Mouse (Mus musculus): ENCODE measurements at regions not wholly inside any gene's neighbourhood (a gene's known extent, or its start where the extent isn't known, plus 50 kb on each side); places are given as distances from the start of the nearest gene placed in this dataset.

GRCm38 (mm10) chr16:21274012-21274528 lies 69.5 kb downstream of the Ephb3 start:
- DNase-seq, result peak; percentile 67

- peak; percentile 38 for DNase-seq
Observed at GRCm38 (mm10) chr16:21277789-21278342, 73.3 kb downstream of the Ephb3 start.

- no peak for DNase-seq
Observed at GRCm38 (mm10) chr16:21278387-21278786, 73.8 kb downstream of the Ephb3 start.

DNA sequence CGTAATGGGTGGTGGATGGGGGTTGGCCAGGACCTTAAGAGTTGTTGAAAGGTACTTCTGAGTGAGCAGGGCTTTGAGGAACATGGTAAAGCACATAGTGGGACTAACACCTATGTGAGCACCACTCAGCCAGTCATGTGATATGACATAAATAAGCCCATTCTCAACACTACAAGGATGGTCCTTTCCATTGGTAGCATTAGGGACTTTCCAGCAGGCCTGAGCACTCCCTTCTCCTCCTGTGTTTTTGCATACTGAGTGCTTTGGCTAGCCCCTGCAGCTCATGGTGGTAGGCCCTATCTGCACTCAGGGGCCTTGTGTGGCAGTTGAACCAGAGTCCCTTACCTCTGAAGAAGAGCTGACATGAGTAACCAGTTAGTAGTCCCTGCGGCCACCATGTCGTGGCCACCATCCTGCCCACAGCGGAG lies 75.7 kb downstream of the Ephb3 start:
- no peak for DNase-seq

DNA sequence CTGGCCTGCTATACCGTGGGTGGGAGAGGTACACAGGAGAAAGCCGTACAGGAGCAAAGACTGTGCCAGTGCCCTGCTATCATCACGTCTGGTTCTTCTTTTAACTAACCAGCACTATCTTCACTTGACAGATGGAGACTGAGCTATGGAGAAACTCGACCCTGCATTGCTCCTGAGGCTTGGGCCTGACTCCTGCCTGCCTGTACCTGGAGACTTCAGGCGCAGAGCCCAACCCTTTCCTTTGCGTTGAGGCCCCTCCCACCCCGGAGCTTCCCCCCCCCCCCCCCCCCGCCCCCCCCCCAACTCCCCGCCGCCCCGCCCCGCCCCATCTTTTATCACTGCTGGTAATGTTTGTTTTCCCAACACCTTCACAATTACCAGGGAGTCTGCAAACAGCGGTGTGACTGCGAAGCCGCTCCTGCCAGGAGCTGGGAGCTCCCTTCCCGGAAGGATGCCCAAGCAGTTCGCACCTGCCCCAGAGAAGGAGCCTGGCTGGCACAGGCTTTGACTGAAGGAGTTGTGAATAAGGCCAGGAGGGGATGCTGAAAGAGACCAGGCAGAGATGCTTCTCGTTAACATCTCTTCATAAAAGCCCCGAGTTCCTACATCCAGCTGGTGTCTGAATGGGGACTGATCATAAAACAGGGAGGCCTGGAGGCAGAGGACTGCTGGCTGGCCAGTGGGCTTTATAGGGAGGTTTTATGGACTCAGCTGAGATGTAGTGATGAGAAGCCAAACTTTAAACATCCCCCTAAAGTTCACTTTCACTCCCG lies 77.6 kb downstream of the Ephb3 start:
- no peak for DNase-seq

DNA sequence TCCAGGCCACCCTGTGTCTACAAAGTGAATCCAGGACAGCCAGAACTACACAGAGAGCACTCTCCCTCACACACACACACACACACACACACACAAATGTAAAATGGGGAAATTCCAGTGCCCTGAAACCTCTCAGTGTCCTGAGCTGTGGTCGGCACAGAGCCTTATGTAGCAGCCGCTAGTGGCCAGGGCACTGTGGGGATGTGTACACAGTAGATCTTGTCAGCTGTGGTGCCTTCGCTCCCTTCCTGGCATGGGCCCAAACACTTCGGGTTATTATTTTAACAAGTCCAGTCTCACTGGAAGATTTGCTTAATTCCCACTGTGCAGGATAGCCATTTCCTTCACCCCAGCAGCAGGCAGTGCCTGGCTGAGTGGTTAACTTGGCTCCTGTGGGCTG lies 81.5 kb downstream of the Ephb3 start:
- no peak for DNase-seq

- DNase-seq, result no peak
Observed at GRCm38 (mm10) chr16:21289528-21289927, 85.0 kb downstream of the Ephb3 start.

GRCm38 (mm10) chr16:21293010-21293409 lies 88.5 kb downstream of the Ephb3 start:
- peak; percentile 31 for DNase-seq

- peak; percentile 38 for DNase-seq
Observed at GRCm38 (mm10) chr16:21293569-21293968, 89.0 kb downstream of the Ephb3 start.

DNA sequence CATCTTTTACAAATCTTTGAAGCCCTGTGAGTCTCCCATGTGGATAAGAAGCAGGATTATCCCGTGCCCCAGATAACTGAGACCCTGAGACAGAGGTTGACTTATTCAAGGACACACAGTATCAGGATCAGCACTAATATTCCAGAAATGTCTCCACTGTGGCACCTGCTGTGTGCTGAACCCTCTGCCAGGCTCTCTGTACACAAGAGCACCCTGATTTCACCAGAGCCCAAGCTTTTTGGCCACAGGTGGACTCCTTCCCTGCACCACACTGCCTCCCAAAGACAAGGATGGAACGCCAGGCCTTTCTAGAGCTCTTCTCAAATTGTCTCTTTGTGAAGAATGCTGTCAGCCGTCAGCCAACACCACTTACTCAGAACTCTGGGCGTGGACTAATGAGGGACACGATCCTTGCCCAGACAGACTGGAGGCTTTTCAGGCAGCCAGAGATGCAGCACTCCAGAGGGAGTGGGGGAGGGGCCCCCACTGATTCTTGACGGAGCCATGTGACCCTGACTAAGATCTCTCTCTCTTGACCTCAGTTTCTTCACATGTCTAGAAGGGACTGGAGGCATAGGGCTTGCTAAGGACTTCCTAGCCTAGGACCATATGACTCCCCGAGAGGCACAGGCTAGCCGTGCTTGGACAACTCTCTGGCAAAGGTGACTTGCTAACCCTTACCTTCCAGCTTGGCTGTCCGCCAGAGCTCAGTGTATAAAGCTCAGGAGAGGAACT lies 90.3 kb downstream of the Ephb3 start:
- DNase-seq, result peak; percentile 62

DNA sequence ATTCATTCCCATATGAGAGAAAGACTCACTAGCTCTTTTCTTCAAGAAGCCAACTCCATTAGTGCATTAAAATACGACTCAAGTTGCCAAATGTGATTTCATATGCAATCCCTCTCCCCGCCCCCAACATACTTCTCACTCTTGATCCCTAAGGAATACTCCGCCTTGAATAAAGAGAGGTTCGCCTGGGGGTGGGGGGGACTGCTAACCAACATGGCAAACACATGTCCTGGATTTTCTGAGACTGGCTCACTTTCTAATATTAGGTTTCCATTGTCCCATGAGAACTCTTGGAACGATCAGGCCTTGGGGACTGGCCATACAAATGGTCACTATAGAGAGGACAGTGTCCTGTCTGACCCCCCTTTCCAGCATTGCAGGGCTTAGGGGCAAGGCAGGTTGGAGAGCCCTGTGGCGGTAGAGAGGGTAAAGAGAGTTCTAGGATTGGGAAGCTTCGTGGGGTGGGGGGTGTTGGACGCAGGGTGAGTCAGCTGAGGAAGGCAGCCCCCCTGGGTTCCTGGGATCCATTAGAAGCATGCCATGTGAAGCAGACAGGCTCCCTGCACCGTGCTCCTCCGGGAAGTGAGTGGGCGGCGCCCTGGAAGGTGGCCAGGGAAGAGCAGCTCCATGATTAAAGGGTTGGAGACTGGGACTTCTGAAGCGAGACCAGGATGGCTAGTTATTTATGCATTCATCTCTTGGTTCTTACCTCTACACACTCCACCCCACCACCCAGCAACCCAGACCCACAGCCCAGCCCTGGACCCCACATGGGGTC lies 91.6 kb downstream of the Ephb3 start:
- DNase-seq, result no peak

DNA sequence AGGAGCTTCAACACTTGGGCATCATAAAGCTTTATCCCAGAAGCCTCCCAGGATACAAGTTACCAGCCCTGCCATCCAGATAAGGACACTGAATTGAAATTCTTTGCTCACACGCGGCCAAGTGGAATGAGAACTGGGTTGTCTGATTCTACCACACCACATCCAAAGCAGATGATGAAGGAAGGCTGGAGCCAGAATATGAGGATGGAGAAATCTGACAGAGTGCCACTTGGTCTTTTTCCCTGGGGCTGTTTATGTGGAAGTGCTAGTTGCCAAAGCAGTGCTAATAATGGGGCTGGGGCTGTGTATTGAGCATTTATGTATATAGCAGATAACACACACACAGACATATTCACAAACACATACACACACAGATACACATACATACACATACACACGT lies 92.2 kb downstream of the Ephb3 start:
- no peak for DNase-seq

GRCm38 (mm10) chr16:21298866-21299265 lies 94.3 kb downstream of the Ephb3 start:
- DNase-seq, result no peak

DNA sequence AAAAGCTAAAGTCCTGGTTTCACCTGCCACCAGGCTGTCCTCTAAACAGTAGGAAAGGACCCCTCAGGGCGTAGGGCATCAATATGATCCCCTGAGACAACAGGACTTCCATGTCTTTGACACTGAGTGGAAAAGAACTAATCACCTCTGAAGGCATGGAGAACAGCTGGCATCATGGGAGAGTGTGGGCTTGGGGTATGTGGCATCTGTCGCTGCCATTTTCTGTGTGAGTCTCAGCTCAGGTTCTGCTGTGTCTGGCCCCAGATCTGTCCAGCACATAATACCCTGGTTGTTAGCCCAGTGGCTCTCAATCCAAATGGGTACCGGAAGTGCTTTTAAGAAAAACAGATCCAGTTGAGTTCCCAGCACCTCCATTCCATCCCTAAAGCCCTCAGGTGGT lies 101.3 kb downstream of the Ephb3 start:
- no peak for DNase-seq

DNA sequence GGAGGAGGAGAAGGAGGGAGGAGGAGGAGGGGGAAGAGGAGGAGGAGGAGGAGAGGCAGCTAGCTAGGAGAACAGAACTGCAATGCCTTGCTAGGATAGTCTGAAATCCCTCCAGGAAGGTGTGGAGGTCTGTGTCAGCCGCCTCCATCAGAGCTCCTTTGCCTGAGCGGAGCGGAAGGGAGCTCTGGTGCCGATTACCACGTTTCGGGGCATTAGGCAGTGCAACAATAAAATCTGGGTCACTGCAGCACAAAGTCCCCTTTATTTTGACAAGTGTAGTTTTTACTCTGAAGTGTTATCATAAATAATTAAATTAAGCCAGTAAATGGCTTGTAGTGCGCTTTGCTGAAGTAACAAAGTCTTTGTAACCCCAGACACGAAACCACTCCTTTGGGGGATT lies 104.0 kb downstream of the Ephb3 start:
- peak; percentile 28 for DNase-seq

DNA sequence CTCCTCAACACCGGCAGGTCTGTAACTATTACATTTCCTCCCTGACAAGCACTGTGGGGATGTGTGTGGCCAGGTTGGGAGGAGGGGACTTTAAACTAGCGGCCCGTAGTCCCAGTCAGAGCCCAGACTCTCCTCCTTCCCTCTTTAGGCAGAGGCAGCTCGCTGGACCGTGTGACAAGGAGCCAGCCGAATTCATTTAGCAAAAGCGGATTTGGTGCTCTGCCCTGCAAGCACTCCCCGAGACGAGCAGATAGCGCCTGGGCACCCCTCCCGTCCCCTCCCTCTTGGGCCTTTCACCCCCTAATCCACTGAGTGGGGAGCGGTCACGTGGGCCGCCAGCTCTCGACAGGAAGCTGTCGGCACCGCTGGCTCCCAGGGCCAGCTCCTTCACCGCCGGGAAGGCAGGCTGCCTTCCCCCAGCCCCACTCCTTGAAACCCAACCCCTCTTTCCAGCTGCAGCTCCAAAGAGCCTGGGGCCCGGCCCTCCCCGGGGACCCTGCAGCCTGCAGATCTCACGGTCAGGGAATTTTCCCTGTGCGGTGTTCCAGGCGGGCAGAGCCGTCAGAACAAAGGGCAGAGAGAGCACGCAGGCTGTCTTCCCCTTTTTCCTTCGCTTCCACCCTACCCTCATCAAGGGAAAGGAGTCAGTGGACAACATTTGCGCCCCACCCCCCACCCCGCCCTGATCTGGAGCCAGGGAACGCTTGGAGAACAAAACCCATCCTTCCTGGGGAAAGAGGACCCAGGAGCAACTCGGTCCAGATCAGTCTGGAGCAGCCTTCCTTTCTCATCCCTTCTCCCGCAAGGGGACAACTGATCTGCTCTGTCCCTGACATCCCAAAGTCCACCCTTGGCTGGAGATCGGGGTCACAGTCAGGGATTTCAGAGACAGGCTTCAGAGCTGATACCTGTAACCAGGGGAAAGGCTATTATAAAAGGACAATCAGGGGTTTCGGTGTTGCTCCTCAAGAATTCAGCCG lies 106.4 kb downstream of the Ephb3 start:
- DNase-seq, result peak; percentile 91

DNA sequence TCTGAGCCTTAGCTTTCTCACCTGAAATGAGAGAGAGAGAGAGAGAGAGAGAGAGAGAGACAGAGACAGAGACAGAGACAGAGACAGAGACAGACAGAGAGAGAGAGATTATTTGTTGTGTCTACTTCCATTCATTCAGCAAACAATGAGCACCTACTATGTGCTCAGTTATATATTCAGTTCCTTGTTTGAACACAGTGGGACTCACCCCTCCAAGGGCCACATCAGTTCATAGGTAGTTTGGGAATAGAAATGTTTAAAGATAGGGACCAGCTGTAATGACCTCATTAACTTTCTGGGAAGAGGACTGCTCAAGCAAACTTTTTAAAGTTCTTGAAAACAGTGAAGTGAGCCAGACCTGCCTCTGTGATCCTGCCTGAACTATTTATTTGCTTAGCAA lies 107.2 kb downstream of the Ephb3 start:
- no peak for DNase-seq

DNA sequence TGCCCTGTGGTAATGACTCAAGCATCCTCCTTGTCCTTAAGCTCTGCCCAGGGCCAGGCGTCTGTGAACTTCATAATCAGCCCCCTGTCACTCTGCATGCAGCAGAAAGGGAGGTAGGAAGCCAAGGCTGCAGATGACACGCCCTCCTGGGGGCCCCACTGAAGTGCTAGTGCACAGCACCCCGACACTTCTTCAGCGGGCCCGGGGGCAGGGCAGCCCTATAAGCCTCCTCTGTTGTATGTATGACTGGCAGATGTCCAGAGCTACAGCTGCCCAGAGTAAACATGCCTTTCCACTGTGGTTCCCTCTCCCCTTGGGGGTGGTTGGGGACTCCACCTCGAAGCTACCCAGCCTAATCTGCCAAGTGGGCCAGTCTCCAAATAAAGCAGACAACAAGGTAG lies 107.2 kb upstream of the Vps8 start:
- DNase-seq, result no peak

- no peak for DNase-seq
Observed at GRCm38 (mm10) chr16:21318009-21318639, 104.8 kb upstream of the Vps8 start.

- DNase-seq, result no peak
Observed at GRCm38 (mm10) chr16:21318640-21319365, 104.1 kb upstream of the Vps8 start.

- no peak for DNase-seq
Observed at GRCm38 (mm10) chr16:21320284-21320683, 102.6 kb upstream of the Vps8 start.
